Mouse (Mus musculus) Patski (cell line): Measurements from ENCODE around the gene Pard3b. TPM values are rescaled to one million over a fixed set of nuclear protein-coding genes. Genes with fewer than 3 reads are reported as not detected.

Source experiments
- ATAC-seq: fragments of 100-300 bp; one replicate; pipeline ENCODE4 v1.8.0; 2021
- CTCF ChIA-PET: fragments of 350-600 bp; sonication (Branson Sonifier 250); formaldehyde crosslinking; loops from one replicate; lab custom pipeline; 2022; ENCODE audit warnings: inconsistent platforms; lab: Charles Lee
- POLR2A ChIA-PET: fragments of 350-600 bp; sonication (Branson Sonifier 250); formaldehyde crosslinking; loops from one replicate; lab custom pipeline; 2022; ENCODE audit warnings: antibody characterized with exemption, inconsistent platforms; lab: Charles Lee
- DNase-seq: peaks from one replicate; pipeline ENCODE4 v3.0.0-alpha.2; 2011; ENCODE audit warnings: low read depth, low spot score
- H3K27me3 ChIP-seq: fragments of 371-371 bp; one replicate; pipeline ENCODE4 v1.5.1; 2021
- CTCF ChIP-seq: fragments of 100-300 bp; IDR thresholded peaks from one replicate; pipeline ENCODE4 v1.5.1; 2021
- in situ Hi-C: fragments of 300-500 bp; cut with MboI; formaldehyde crosslinking; loops from 3 replicates; pipeline ENCODE4 v1.11.1; 2018; ENCODE audit warnings: low pct_unique_long_range_greater_than_20kb, mixed read lengths
- polyA plus RNA-seq: library from polyadenylated mRNA; unstranded; gene quantifications from one replicate; pipeline ENCODE4 v1.2.3, GENCODE M21; 2021

Pard3b gene
- polyA plus RNA-seq, 1 experiment from 2014 or later = 9.1 TPM

GRCm38 (mm10) chr1:61657760-61658159 lies 19.1 kb downstream of the Pard3b start:
- no peak for TF ChIP-seq CTCF
- H3K27me3 ChIP-seq = no peaks in the 10 kb centered on the region
- POLR2A ChIA-PET = interaction anchor here (0.7 kb wide), 1 partner anchor 31 kb away, joined by 3 read pairs; no protein-coding TSS in a partner anchor
- DNase-seq (no peak), ATAC-seq (no peak)
- in situ Hi-C loops = no loop called here
- CTCF ChIA-PET = interaction anchor here (0.9 to 1.6 kb wide), 3 partner anchors 9 to 40 kb away, joined by 3 read pairs; no protein-coding TSS in a partner anchor

- ChIA-PET POLR2A (no interaction called here), CTCF (no interaction called here)
- no peak for TF ChIP-seq CTCF
- H3K27me3 ChIP-seq = no peaks in the 10 kb centered on the region
- ATAC-seq (no peak), DNase-seq (no peak)
- in situ Hi-C loops = no loop called here
Observed at GRCm38 (mm10) chr1:61659931-61660330, 21.3 kb downstream of the Pard3b start.

GRCm38 (mm10) chr1:61685221-61685814 lies 46.7 kb downstream of the Pard3b start:
- TF ChIP-seq CTCF = no peak
- no peaks in the 10 kb centered on the region for H3K27me3 ChIP-seq
- ATAC-seq (no peak), DNase-seq (no peak)
- in situ Hi-C loops = no loop called here
- ChIA-PET POLR2A (no interaction called here), CTCF (interaction anchor here (1.5 kb wide), 1 partner anchor 11 kb away, joined by 4 read pairs; no protein-coding TSS in a partner anchor)

GRCm38 (mm10) chr1:61685921-61686320 lies 47.3 kb downstream of the Pard3b start:
- ATAC-seq = no peak
- in situ Hi-C loops = no loop called here

GRCm38 (mm10) chr1:61688301-61688700 lies 49.7 kb downstream of the Pard3b start:
- no peak for TF ChIP-seq CTCF
- ATAC-seq (no peak), DNase-seq (no peak)
- CTCF ChIA-PET = interaction anchor here (1.2 kb wide), 1 partner anchor 24 kb away, joined by 3 read pairs; no protein-coding TSS in a partner anchor
- in situ Hi-C loops = no loop called here
- no peaks in the 10 kb centered on the region for H3K27me3 ChIP-seq
- POLR2A ChIA-PET = no interaction called here

More at GRCm38 (mm10) chr1:61685921-61686320, 47.3 kb downstream of the Pard3b start:
- ChIA-PET CTCF (interaction anchor here (1.5 kb wide), 1 partner anchor 11 kb away, joined by 4 read pairs; no protein-coding TSS in a partner anchor), POLR2A (no interaction called here)
- H3K27me3 ChIP-seq = no peaks in the 10 kb centered on the region
- no peak for TF ChIP-seq CTCF
- no peak for DNase-seq

- ATAC-seq = no peak
- in situ Hi-C loops = no loop called here
- no peak for DNase-seq
- ChIA-PET POLR2A (no interaction called here), CTCF (interaction anchor here (0.8 kb wide), 1 partner anchor 41 kb away, joined by 3 read pairs; no protein-coding TSS in a partner anchor)
- H3K27me3 ChIP-seq = no peaks in the 10 kb centered on the region
- TF ChIP-seq CTCF = no peak
Observed at GRCm38 (mm10) chr1:61698462-61699218, 60.0 kb downstream of the Pard3b start.

- CTCF ChIA-PET = interaction anchor here (1.1 kb wide), 1 partner anchor 20 kb away, joined by 3 read pairs; no protein-coding TSS in a partner anchor
- no peak for ATAC-seq
- in situ Hi-C loops = no loop called here
Observed at GRCm38 (mm10) chr1:61709812-61710211, 71.2 kb downstream of the Pard3b start.

GRCm38 (mm10) chr1:61711523-61711922 lies 72.9 kb downstream of the Pard3b start:
- no peak for TF ChIP-seq CTCF
- in situ Hi-C loops = no loop called here
- POLR2A ChIA-PET = no interaction called here
- CTCF ChIA-PET = no interaction called here
- no peaks in the 10 kb centered on the region for H3K27me3 ChIP-seq
- ATAC-seq (no peak), DNase-seq (no peak)

More at GRCm38 (mm10) chr1:61709812-61710211, 71.2 kb downstream of the Pard3b start:
- no peak for DNase-seq
- POLR2A ChIA-PET = no interaction called here
- no peaks in the 10 kb centered on the region for H3K27me3 ChIP-seq
- TF ChIP-seq CTCF = no peak

GRCm38 (mm10) chr1:61729654-61730053 lies 91.0 kb downstream of the Pard3b start:
- H3K27me3 ChIP-seq = no peaks in the 10 kb centered on the region
- no peak for ATAC-seq
- in situ Hi-C loops = no loop called here
- POLR2A ChIA-PET = no interaction called here
- DNase-seq = no peak
- CTCF ChIA-PET = interaction anchor here (1.4 kb wide), 1 partner anchor 19 kb away, joined by 3 read pairs; no protein-coding TSS in a partner anchor
- no peak for TF ChIP-seq CTCF

- no peak for ATAC-seq
- in situ Hi-C loops = no loop called here
- no peaks in the 10 kb centered on the region for H3K27me3 ChIP-seq
- POLR2A ChIA-PET = no interaction called here
- DNase-seq = no peak
- CTCF ChIA-PET = no interaction called here
- TF ChIP-seq CTCF = no peak
Observed at GRCm38 (mm10) chr1:61736550-61736949, 97.9 kb downstream of the Pard3b start.

- in situ Hi-C loops = no loop called here
- no peaks in the 10 kb centered on the region for H3K27me3 ChIP-seq
- TF ChIP-seq CTCF = no peak
- DNase-seq (no peak), ATAC-seq (no peak)
- CTCF ChIA-PET = no interaction called here
- POLR2A ChIA-PET = no interaction called here
Observed at GRCm38 (mm10) chr1:61742831-61743230, 104.2 kb downstream of the Pard3b start.
